Mouse (Mus musculus): ENCODE data around the gene 1110057P08Rik.
"Not testable (repeated sequence)": the region's sequence is repeated elsewhere in the genome, so short reads cannot be mapped to it uniquely, and the experiment has no call there.

The 1110057P08Rik gene

DNA sequence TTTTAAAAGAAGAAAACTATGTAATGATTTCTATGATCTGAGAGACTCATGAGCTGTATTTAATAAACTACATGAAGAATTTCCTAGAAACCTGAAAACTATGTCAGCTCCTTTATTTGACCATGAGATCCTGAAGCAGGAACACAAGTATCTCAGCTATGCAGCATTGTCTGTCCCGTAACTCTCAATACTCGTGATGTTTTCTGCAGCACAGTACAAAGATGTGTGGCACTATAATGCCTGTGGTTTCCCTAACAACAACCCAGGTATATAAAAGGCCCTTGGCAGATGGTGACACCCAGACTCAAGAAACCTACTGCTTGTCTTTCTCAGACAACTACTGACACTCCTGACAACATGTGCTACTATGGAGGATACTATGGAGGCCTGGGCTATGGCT, at the start of gene 1110057P08Rik:
1110057P08Rik (plus strand) TSS at position 301 of the 400 bp plus-strand sequence.
- in situ Hi-C loops (cut with MboI, MseI) = no loop called here

- in situ Hi-C loops (cut with MboI, MseI) = no loop called here
Measured at GRCm38 (mm10) chr16:89140551-89140950, 34.0 kb upstream of the 1110057P08Rik start, which contains the start of gene Gm6358. Gm6358 (plus strand) TSS chr16:89140851.

GRCm38 (mm10) chr16:89150786-89151185, 23.7 kb upstream of the 1110057P08Rik start, which contains the start of gene Gm10061:
Gm10061 (plus strand) TSS chr16:89151086.
- in situ Hi-C loops (cut with MboI, MseI) = no loop called here

DNA sequence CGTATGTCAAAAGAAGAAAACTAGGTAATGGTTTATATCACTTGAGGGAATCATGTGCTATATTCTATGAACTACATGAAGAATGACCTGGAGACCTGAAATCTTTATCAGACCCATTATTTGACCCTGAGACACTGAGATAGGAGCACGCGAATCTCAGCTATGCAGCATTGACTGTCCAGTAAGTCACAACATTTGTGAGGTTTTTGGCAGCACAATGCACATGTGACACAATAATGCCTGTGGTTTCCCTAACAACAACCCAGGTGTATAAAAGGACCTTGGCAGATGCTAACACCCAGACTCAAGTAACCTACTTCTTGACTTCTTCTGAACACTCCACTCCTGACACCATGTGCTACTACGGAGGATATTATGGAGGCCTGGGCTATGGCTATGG, 16.9 kb upstream of the 1110057P08Rik start, which contains the start of gene Gm9789:
Gm9789 (plus strand) TSS at position 301 of the 400 bp plus-strand sequence.
- in situ Hi-C loops (cut with MboI, MseI) = no loop called here

GRCm38 (mm10) chr16:89169190-89169589, 5.3 kb upstream of the 1110057P08Rik start, which contains the start of gene Gm7735:
Gm7735 (plus strand) TSS chr16:89169490.
- in situ Hi-C loops (cut with MboI, MseI) = not testable (repeated sequence)

DNA sequence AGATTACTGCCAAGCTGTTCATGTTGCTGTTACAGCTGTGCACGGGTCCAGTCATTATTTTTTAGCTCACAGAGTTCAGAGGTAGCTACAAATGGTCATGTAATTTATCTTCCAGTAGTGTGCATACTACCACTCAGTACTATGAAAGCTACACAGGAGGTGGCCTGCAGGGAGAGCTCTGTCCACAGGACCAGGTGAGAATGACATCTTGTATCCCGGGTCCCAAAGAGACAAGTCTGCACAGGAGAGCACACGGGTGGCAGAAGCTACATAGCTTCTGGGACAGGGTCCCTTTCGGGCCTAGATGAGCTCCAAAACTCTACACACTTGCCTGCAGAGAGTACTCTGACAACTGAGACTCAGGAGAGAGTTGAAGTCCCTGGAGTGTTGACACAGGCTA, 14.1 kb downstream of the 1110057P08Rik start:
- in situ Hi-C loops (cut with MboI, MseI) = no loop called here

DNA sequence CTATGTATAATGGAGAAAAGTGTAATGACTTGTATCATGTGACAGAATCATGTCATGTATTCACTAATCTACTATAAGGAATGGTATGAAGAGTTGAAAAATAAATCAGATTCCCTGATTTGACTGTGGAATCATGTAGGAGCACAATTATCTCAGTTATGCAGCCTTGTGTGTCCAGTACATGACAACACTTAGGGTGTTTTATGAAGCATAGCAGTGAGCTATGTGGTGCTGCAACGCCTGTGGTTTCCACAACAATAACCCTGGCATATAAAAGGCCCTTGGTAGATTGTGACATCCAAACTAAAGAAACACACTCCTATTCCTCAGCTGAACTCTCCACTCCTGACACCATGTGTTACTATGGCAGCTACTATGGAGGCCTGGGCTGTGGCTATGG, 31.0 kb downstream of the 1110057P08Rik start, which contains the start of gene Krtap20-2:
Krtap20-2 (plus strand) TSS at position 301 of the 400 bp plus-strand sequence.
- in situ Hi-C loops (cut with MboI, MseI) = no loop called here
